Mouse (Mus musculus) ES-Bruce4 (cell line): ENCODE data around the gene Brpf1.

Experiments
- CTCF ChIP-seq: IDR thresholded peaks from one replicate; pipeline ENCODE4 v1.8.1; 2011; ENCODE audit warnings: low read depth, low read length
- EP300 ChIP-seq: IDR thresholded peaks from 2 replicates; pipeline ENCODE4 v1.6.1; 2011; ENCODE audit warnings: low read depth, low read length; ENCODE audit not compliant: insufficient read depth
- POLR2A ChIP-seq: IDR thresholded peaks from one replicate; pipeline ENCODE4 v1.8.1; 2011; ENCODE audit warnings: low read length; ENCODE audit not compliant: insufficient read depth

GRCm38 (mm10) chr6:113292938-113293337 is 14.0 kb upstream of the Brpf1 start:
- no peak for TF ChIP-seq POLR2A
- no peak for TF ChIP-seq CTCF
- no peak for TF ChIP-seq EP300
